17 mouse cellular contexts compared by ENCODE assay signal in the genomic region with DNA sequence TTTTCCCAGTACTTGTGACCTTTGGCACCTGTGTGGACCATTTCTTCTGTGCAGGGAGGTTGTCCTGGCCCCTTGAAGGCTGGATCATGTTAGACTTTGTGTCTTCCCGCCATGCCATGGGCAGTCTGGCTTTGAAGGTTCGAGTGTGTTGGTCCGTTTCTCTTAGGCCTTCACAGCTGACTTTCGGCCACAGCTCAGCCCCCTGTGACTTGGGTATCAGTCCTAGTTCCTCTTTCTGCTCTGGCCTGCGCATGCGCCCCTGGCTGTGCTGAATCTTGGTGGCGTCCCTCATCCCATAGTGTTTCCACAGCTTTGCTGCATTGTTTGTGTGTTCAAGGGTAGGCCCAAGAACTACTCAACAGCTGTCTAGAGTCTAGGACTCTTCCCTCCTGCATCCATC. TPM values are rescaled to one million over a fixed set of nuclear protein-coding genes. Genes with fewer than 3 reads are reported as not detected.
A peak's percentile ranks its signal among the peaks of the same experiment; 100 is the strongest.
DNase-seq lines count a peak whose midpoint lies in the region; ATAC-seq and TF ChIP-seq lines count a peak whose summit lies in the region.
"Had no signal": no experiment of that assay in that cellular context is flagged by ENCODE, and none has a peak within 500 bp of the region (broad histone marks: within the 10 kb centered on the region; RNA-seq: fewer than 3 reads in every experiment).

No protein-coding gene starts in this region.

- H3K4me1 ChIP-seq in heart, embryonic 11.5 days (ENCODE audit: control insufficient read depth, insufficient read depth, low read length) = peaks cover 12% of the 10 kb centered on the region
- peaks cover 17% of the 10 kb centered on the region for H3K4me1 ChIP-seq in small intestine, adult 2 months (ENCODE audit: control insufficient read depth, insufficient read depth, insufficient read length, low read length)
- H3K4me1 ChIP-seq in hindbrain, embryonic 10.5 days (replicated peaks) = 0 out of 2 replicates have a peak, but pooled peaks cover 3% of the 10 kb centered on the region
- H3K4me1 ChIP-seq: embryonic facial prominence, embryonic 10.5 days; forebrain, embryonic 15.5 days had no signal

- H3K9ac ChIP-seq in heart, embryonic 11.5 days (ENCODE audit: low read depth, low read length) = no peak overlapping the region
- H3K9ac ChIP-seq: forebrain, embryonic 15.5 days; intestine, embryonic 15.5 days; limb, embryonic 15.5 days had no signal

- DNase-seq in heart, adult 11 months = peak; percentile 94
- DNase-seq in splenic B cell, adult 2 months (ENCODE audit: low read depth, low spot score) = peak; percentile 94
- DNase-seq in thymus, adult 18-20 months = no peak
- no peak for DNase-seq in left cerebral cortex, postnatal 10 days (ENCODE audit: extremely low spot score in 1 of 2, low spot score in 2 of 2)
- DNase-seq in hindbrain, embryonic 10.5 days (ENCODE audit: low spot score) = no peak
- DNase-seq: adrenal gland, postnatal 25 days; cerebellum, postnatal 14 days; heart, postnatal 4 days; kidney, postnatal 4 days; midbrain, embryonic 14.5 days had no signal

- H3K9me3 ChIP-seq in heart, embryonic 11.5 days (replicated peaks; ENCODE audit: control insufficient read depth, low read length) = no peaks in the 10 kb centered on the region
- no peaks in the 10 kb centered on the region for H3K9me3 ChIP-seq in hindbrain, embryonic 10.5 days
- H3K9me3 ChIP-seq: embryonic facial prominence, embryonic 10.5 days; forebrain, embryonic 15.5 days; intestine, embryonic 15.5 days; limb, embryonic 15.5 days had no signal

- intact Hi-C loops in left cerebral cortex, postnatal 10 days (cut with DNase I) = no loop called here

- H3K27me3 ChIP-seq in heart, embryonic 11.5 days (ENCODE audit: control insufficient read depth, insufficient read depth, low read length) = no peaks in the 10 kb centered on the region
- H3K27me3 ChIP-seq in small intestine, adult 2 months (ENCODE audit: control insufficient read depth, insufficient read depth, low read length) = no peaks in the 10 kb centered on the region
- no peaks in the 10 kb centered on the region for H3K27me3 ChIP-seq in splenic B cell, adult 2 months (ENCODE audit: control insufficient read depth, insufficient read depth, low read length, poor library complexity, severe bottlenecking)
- H3K27me3 ChIP-seq in hindbrain, embryonic 10.5 days (ENCODE audit: insufficient read depth, poor library complexity, severe bottlenecking) = no peaks in the 10 kb centered on the region
- H3K27me3 ChIP-seq: forebrain, embryonic 15.5 days; intestine, embryonic 15.5 days; limb, embryonic 15.5 days had no signal

- H3K27ac ChIP-seq in heart, embryonic 11.5 days (ENCODE audit: low read depth, low read length) = no peak overlapping the region
- H3K27ac ChIP-seq in small intestine, adult 2 months (ENCODE audit: insufficient read depth, low read depth, low read length) = 0 out of 2 replicates have a peak overlapping the region, but pooled peaks have one; percentile 13
- no peak overlapping the region for H3K27ac ChIP-seq in hindbrain, embryonic 10.5 days
- H3K27ac ChIP-seq: embryonic facial prominence, embryonic 10.5 days; forebrain, embryonic 15.5 days; intestine, embryonic 15.5 days; limb, embryonic 15.5 days had no signal

- no peak for ATAC-seq in heart, embryonic 11.5 days (replicated peaks; ENCODE audit: insufficient number of reproducible peaks, low FRiP score, low TSS enrichment)
- peak; percentile 80 for ATAC-seq in common myeloid progenitor, adult 5-6 weeks (replicated peaks; ENCODE audit: low read depth, poor library complexity, severe bottlenecking)
- ATAC-seq: forebrain, embryonic 15.5 days; intestine, embryonic 15.5 days had no signal

- H3K36me3 ChIP-seq in heart, embryonic 11.5 days (ENCODE audit: control insufficient read depth, insufficient read depth, low read length) = peaks cover 5% of the 10 kb centered on the region
- H3K36me3 ChIP-seq in small intestine, adult 2 months (ENCODE audit: control insufficient read depth, insufficient read depth, low read length) = peaks cover 41% of the 10 kb centered on the region
- no peaks in the 10 kb centered on the region; the same call in 1 of the 2 replicates for H3K36me3 ChIP-seq in splenic B cell, adult 2 months (ENCODE audit: control insufficient read depth, insufficient read depth, low read length, poor library complexity, severe bottlenecking)
- peaks cover 88% of the 10 kb centered on the region for H3K36me3 ChIP-seq in hindbrain, embryonic 10.5 days

- TF ChIP-seq CTCF in small intestine, adult 2 months (IDR thresholded peaks at IDR 0.05; ENCODE audit: extremely low read depth, insufficient read length, insufficient replicate concordance, low read depth, low read length) = no peak

- no peak for TF ChIP-seq POLR2A in small intestine, adult 2 months (IDR thresholded peaks at IDR 0.05; ENCODE audit: low read depth, low read length)

- WGBS in heart, embryonic 11.5 days (ENCODE audit: insufficient replicate concordance) = 88% methylated on average over 7 of the region's 7 CpGs
- 84% methylated on average over 7 of the region's 7 CpGs for WGBS in small intestine, adult 2 months
- WGBS in hindbrain, embryonic 10.5 days = 92% methylated on average over 7 of the region's 7 CpGs

- H3K4me3 ChIP-seq in heart, embryonic 11.5 days (ENCODE audit: low read depth, low read length) = no peak overlapping the region
- no peak overlapping the region for H3K4me3 ChIP-seq in small intestine, adult 2 months (ENCODE audit: low read depth, low read length)
- no peak overlapping the region for H3K4me3 ChIP-seq in hindbrain, embryonic 10.5 days
- H3K4me3 ChIP-seq: embryonic facial prominence, embryonic 10.5 days; forebrain, embryonic 15.5 days; intestine, embryonic 15.5 days; limb, embryonic 15.5 days had no signal

- no peak overlapping the region for H3K4me2 ChIP-seq in heart, embryonic 11.5 days
- H3K4me2 ChIP-seq: forebrain, embryonic 15.5 days; intestine, embryonic 15.5 days; limb, embryonic 15.5 days had no signal

RNA-seq across cellular contexts. Expression of a gene that starts 8.8 kb away (rescaled TPM):
- 0.63 and 0.79 TPM in 2 replicates for polyA plus RNA-seq in heart, embryonic 11.5 days (2014; fragmentation: Nextera tagmentation; extraction: Ambion mirVana)
- 0.34 and 0.37 TPM in 2 replicates for total RNA-seq in common myeloid progenitor, adult 5-6 weeks (2017)
- 10.9 and 21.3 TPM in 2 replicates for polyA plus RNA-seq in small intestine, adult 2 months (2012; rRNA removed)
- under 1 TPM; 0.32 to 0.43 TPM for total RNA-seq in left cerebral cortex, postnatal 10 days (2021)
- 0.09 and 0.45 TPM in 2 replicates for polyA plus RNA-seq in hindbrain, embryonic 10.5 days (2016; fragmentation: Nextera tagmentation; extraction: Ambion mirVana)
- polyA plus RNA-seq: midbrain, embryonic 14.5 days had no signal

RNA-seq across cellular contexts. Expression of a gene that starts 42.2 kb away (rescaled TPM):
- 12.1 and 13.2 TPM in 2 replicates for polyA plus RNA-seq in heart, embryonic 11.5 days (2014; fragmentation: Nextera tagmentation; extraction: Ambion mirVana)
- total RNA-seq in common myeloid progenitor, adult 5-6 weeks (2017) = 3.4 and 5.6 TPM in 2 replicates
- polyA plus RNA-seq in small intestine, adult 2 months (2012; rRNA removed) = 16.0 and 29.7 TPM in 2 replicates
- total RNA-seq in left cerebral cortex, postnatal 10 days (2021) = 10 to 100 TPM; 81.4 to 83.7 TPM
- 23.4 and 24.7 TPM in 2 replicates for polyA plus RNA-seq in hindbrain, embryonic 10.5 days (2016; fragmentation: Nextera tagmentation; extraction: Ambion mirVana)

Comparison
In these comparisons a context has a peak if more than half of its experiments do, and no peak if none do; other contexts are left out.
1. DNase-seq: peak in heart, adult 11 months (single experiment) and splenic B cell, adult 2 months (single experiment); none in thymus, adult 18-20 months (0 of 2), left cerebral cortex, postnatal 10 days (0 of 2) and hindbrain, embryonic 10.5 days (single experiment).